8 mouse cellular contexts compared by ENCODE assay signal in the genomic region with DNA sequence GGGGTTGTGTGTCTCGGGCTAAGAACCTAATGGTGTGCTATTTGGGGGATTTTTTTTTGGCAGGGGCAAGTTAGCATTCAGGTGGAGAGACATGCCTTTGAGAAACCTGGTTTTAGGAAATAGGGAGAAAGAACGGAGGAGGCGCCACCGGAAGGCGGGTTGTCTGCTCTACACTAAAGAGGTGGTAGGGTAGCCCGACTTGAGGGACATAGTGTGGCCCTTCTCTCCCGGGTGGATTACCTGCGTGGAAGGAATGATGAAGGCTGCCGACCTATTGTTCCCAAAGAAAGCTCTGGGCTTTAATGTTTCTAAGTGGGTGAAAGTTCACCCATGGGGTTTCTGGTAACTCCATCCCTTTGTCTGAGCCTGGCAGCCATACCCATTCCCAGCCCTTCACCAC. TPM values are rescaled to one million over a fixed set of nuclear protein-coding genes. Genes with fewer than 3 reads are reported as not detected.
DNase-seq lines count a peak whose midpoint lies in the region; ATAC-seq and TF ChIP-seq lines count a peak whose summit lies in the region.

No protein-coding gene starts in this region.

- ATAC-seq in limb, embryonic 11.5 days (ENCODE audit: insufficient number of reproducible peaks, low FRiP score, low TSS enrichment, low read depth), result no peak
- no peak for ATAC-seq in stomach, embryonic 14.5 days (ENCODE audit: insufficient number of reproducible peaks, insufficient read depth, low FRiP score, low read depth)
- ATAC-seq in granulocyte monocyte progenitor cell, adult 5-6 weeks (replicated peaks; ENCODE audit: poor library complexity, severe bottlenecking), result no peak

- TF ChIP-seq EP300 in heart, adult 2 months (IDR thresholded peaks at IDR 0.05; ENCODE audit: insufficient read depth, low read depth, low read length), result no peak

- H3K9me3 ChIP-seq in limb, embryonic 11.5 days (ENCODE audit: control insufficient read depth, low read length), result no peaks in the 10 kb centered on the region
- no peaks in the 10 kb centered on the region for H3K9me3 ChIP-seq in stomach, embryonic 14.5 days (ENCODE audit: control insufficient read depth, low read depth, low read length)

- H3K4me2 ChIP-seq in limb, embryonic 11.5 days (ENCODE audit: low read depth, severe bottlenecking), result peak overlapping the region; percentile 62
- peak overlapping the region; percentile 86 for H3K4me2 ChIP-seq in stomach, embryonic 14.5 days (replicated peaks; ENCODE audit: low read depth, low read length)

- H3K4me1 ChIP-seq in heart, adult 2 months (ENCODE audit: control insufficient read depth, insufficient read depth, low read length), result peaks cover 7% of the 10 kb centered on the region
- H3K4me1 ChIP-seq in limb, embryonic 11.5 days (ENCODE audit: control insufficient read depth, insufficient read depth, low read length), result no peaks in the 10 kb centered on the region
- H3K4me1 ChIP-seq in stomach, embryonic 14.5 days (ENCODE audit: control insufficient read depth, insufficient read depth, low read length), result peaks cover 17% of the 10 kb centered on the region; the same call in 1 of the 2 replicates

- TF ChIP-seq CTCF in left cerebral cortex, adult 2 months (IDR thresholded peaks at IDR 0.05), result no peak
- no peak for TF ChIP-seq CTCF in brain, embryonic 14.5 days (IDR thresholded peaks at IDR 0.05; ENCODE audit: borderline replicate concordance, extremely low read depth, insufficient read depth, insufficient read length)
- TF ChIP-seq CTCF in heart, adult 2 months (IDR thresholded peaks at IDR 0.05), result no peak

- intact Hi-C loops in left cerebral cortex, adult 2 months (cut with DNase I), result loop anchor here (5.0 kb wide), 3 partner anchors 68 to 137 kb away; no protein-coding TSS in a partner anchor
- intact Hi-C loops in left cerebral cortex, postnatal 10 days (cut with DNase I), result loop anchor here (5.0 kb wide), 1 partner anchor 137 kb away; no protein-coding TSS in a partner anchor
- intact Hi-C loops in heart, adult 2 months (cut with DNase I), result loop anchor here (10.0 kb wide), 2 partner anchors 135 to 215 kb away; a partner anchor contains a TSS

- H3K27ac ChIP-seq in left cerebral cortex, adult 2 months, result peak overlapping the region; percentile 97
- peak overlapping the region; percentile 96 for H3K27ac ChIP-seq in heart, adult 2 months
- H3K27ac ChIP-seq in limb, embryonic 11.5 days (replicated peaks; ENCODE audit: low read depth, low read length), result no peak overlapping the region
- H3K27ac ChIP-seq in stomach, embryonic 14.5 days (ENCODE audit: low read length), result peak overlapping the region; percentile 68; the same call in 1 of the 2 replicates

- 2% methylated on average over 9 of the region's 9 CpGs for WGBS in heart, adult 2 months
- 4% methylated on average over 9 of the region's 9 CpGs for WGBS in limb, embryonic 11.5 days
- 2% methylated on average over 9 of the region's 9 CpGs for WGBS in stomach, embryonic 14.5 days

- no peaks in the 10 kb centered on the region; the same call in 1 of the 2 replicates for H3K79me2 ChIP-seq in heart, adult 2 months (replicated peaks; ENCODE audit: control insufficient read depth, insufficient read depth, low read length)

- no peak for DNase-seq in left cerebral cortex, adult 2 months (ENCODE audit: extremely low spot score in 1 of 2, low spot score in 2 of 2)
- no peak for DNase-seq in left cerebral cortex, postnatal 10 days (ENCODE audit: extremely low spot score in 1 of 2, low spot score in 2 of 2)
- DNase-seq in brain, embryonic 14.5 days (ENCODE audit: low read depth), result peak; percentile 49
- DNase-seq in heart, adult 2 months, result peak in 1 of 2 experiments; percentile 35
- peak; percentile 54 for DNase-seq in limb, embryonic 11.5 days (ENCODE audit: low spot score)
- DNase-seq in frontal cortex, postnatal 14 days (ENCODE audit: low spot score in 2 of 2), result no peak

- H3K9ac ChIP-seq in heart, adult 2 months (ENCODE audit: low read depth, low read length), result peak overlapping the region; percentile 94
- H3K9ac ChIP-seq in limb, embryonic 11.5 days (ENCODE audit: low read length), result peak overlapping the region; percentile 92
- H3K9ac ChIP-seq in stomach, embryonic 14.5 days (replicated peaks; ENCODE audit: low read depth, low read length), result peak overlapping the region; percentile 83

- TF ChIP-seq POLR2A in brain, embryonic 14.5 days (IDR thresholded peaks at IDR 0.05; ENCODE audit: borderline replicate concordance, extremely low read depth, insufficient read depth, insufficient read length, poor library complexity, severe bottlenecking), result no peak
- no peak for TF ChIP-seq POLR2A in heart, adult 2 months (IDR thresholded peaks at IDR 0.05; ENCODE audit: insufficient read depth, low read depth, low read length)

- H3K27me3 ChIP-seq in heart, adult 2 months (ENCODE audit: control insufficient read depth, insufficient read depth, low read length), result no peaks in the 10 kb centered on the region
- H3K27me3 ChIP-seq in limb, embryonic 11.5 days (ENCODE audit: control insufficient read depth, insufficient read depth, low read length), result no peaks in the 10 kb centered on the region
- H3K27me3 ChIP-seq in stomach, embryonic 14.5 days (ENCODE audit: control insufficient read depth, insufficient read depth, low read length), result no peaks in the 10 kb centered on the region

- peaks cover 15% of the 10 kb centered on the region for H3K36me3 ChIP-seq in heart, adult 2 months (ENCODE audit: control insufficient read depth, insufficient read depth, low read length)
- H3K36me3 ChIP-seq in limb, embryonic 11.5 days (ENCODE audit: control insufficient read depth, insufficient read depth, low read length), result no peaks in the 10 kb centered on the region
- no peaks in the 10 kb centered on the region; the same call in 1 of the 2 replicates for H3K36me3 ChIP-seq in stomach, embryonic 14.5 days (ENCODE audit: control insufficient read depth, insufficient read depth, low read length)

- H3K4me3 ChIP-seq in left cerebral cortex, adult 2 months, result peak overlapping the region; percentile 74
- peak overlapping the region; percentile 93 for H3K4me3 ChIP-seq in heart, adult 2 months
- peak overlapping the region; percentile 80 for H3K4me3 ChIP-seq in limb, embryonic 11.5 days (ENCODE audit: low read depth, low read length)
- peak overlapping the region; percentile 81 for H3K4me3 ChIP-seq in stomach, embryonic 14.5 days (ENCODE audit: low read depth, low read length)

RNA-seq across cellular contexts. Expression of a gene that starts 0.9 kb away (rescaled TPM):
- 100 to 1,000 TPM; 222 to 227 TPM for total RNA-seq in left cerebral cortex, adult 2 months (2021)
- total RNA-seq in left cerebral cortex, postnatal 10 days (2021), result 100 to 1,000 TPM; 222 to 235 TPM
- polyA plus RNA-seq in brain, embryonic 14.5 days (2012; rRNA removed), result 78.5 and 102 TPM in 2 replicates
- total RNA-seq in heart, adult 2 months (2021), result 10 to 100 TPM; 25.9 to 35.7 TPM
- 30.9 and 53.1 TPM in 2 replicates for polyA plus RNA-seq in heart, adult 2 months (2012; rRNA removed)
- 35.5 and 36.1 TPM in 2 replicates for polyA plus RNA-seq in limb, embryonic 11.5 days (2014; fragmentation: Nextera tagmentation; extraction: Ambion mirVana)
- 34.3 TPM in 2 replicates for polyA plus RNA-seq in stomach, embryonic 14.5 days (2014; fragmentation: Nextera tagmentation; extraction: Ambion mirVana)
- total RNA-seq in granulocyte monocyte progenitor cell, adult 5-6 weeks (2014; fragmentation: Nextera tagmentation), result 14.0 and 17.9 TPM in 2 replicates
- total RNA-seq in granulocyte monocyte progenitor cell, adult 5-6 weeks (2017), result 10.6 and 21.5 TPM in 2 replicates

Comparison
In these comparisons a context has a peak if more than half of its experiments do, and no peak if none do; other contexts are left out.
1. DNase-seq: peak in brain, embryonic 14.5 days (single experiment) and limb, embryonic 11.5 days (single experiment); none in left cerebral cortex, adult 2 months (0 of 2), left cerebral cortex, postnatal 10 days (0 of 2) and frontal cortex, postnatal 14 days (0 of 2).
2. RNA of a gene that starts 0.9 kb away (total RNA-seq): 222 to 235 TPM in left cerebral cortex, postnatal 10 days and 222 to 227 TPM in left cerebral cortex, adult 2 months; 25.9 to 35.7 TPM in heart, adult 2 months and 10.6 to 21.5 TPM in granulocyte monocyte progenitor cell, adult 5-6 weeks; every median in the first group is over 4 times any median in the second.
3. Peak in every context shown above with its lines, with median percentiles within 50 percentile points of each other: H3K4me3 ChIP-seq and H3K9ac ChIP-seq.